Mouse (Mus musculus) spleen, postnatal 14 days (tissue): ENCODE results near the gene Cpxm1.
A peak's percentile ranks its signal among the peaks of the same experiment; 100 is the strongest.
"Not testable (repeated sequence)": the region's sequence is repeated elsewhere in the genome, so short reads cannot be mapped to it uniquely, and the experiment has no call there.

ENCODE experiments used
- DNase-seq, 2 experiments: peaks; one replicate each; pipeline ENCODE4 v3.0.0; 2021 to 2022; ENCODE audit warnings: low spot score in 2 of 2

Gene Cpxm1

DNA sequence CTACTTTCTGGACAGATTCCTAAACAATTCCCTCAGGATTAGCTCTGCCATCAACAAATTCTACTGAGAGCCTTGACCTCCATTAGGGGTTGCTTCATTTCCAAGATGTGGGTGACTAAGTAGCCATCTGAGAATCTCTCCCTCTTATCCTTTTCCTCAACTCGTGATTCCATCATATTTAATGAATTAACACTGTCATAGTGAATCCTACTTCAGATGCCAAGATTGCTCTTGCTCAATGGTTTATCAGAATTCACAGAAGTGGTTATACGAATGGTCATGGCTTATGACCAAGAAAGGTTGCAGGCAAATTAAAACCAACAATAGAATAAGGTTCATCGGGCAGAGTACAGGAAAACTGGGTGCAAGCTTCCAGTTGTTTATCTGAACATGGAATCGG is 4.5 kb upstream of the Cpxm1 start:
- DNase-seq: no peak

DNA sequence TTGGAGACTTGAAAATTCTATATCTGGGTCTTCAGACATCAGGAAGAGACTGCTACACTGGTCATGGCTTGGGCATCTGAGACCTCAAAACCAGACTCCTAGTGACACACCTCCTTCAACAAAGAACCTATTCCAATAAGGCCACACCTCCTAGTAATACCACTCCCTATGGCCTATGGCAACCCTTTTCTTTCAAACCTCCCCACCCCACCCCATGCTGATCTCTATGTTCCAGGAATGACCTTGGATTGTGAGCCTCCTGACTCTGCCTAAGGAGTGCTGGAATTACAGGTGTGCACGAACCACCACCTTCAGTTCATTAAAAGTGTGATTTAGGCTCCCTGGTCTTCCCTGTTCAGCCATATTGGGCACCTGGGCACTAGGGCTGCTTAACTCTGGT is 2.7 kb upstream of the Cpxm1 start:
- no peak for DNase-seq

DNA sequence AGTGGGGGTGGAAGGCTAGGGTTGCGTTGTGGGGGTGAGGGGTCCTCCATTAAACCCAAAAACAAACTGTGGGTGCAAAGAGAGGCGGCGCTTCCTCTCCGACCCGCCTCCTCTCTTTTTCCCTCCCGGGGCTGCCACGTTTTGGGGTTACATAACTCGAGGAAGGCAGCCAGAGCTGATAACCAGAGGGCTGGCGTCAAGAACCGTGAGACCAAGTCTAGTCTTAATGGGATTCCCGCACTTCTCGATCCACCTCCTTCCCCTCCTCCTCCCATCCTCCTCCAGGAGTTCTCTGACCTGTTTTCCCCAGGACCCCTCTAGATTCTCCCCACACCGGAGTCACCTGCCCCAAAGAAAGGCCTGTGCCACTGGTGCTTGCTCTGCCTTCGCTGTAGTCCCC is 717 bp upstream of the Cpxm1 start:
- no peak for DNase-seq

DNA sequence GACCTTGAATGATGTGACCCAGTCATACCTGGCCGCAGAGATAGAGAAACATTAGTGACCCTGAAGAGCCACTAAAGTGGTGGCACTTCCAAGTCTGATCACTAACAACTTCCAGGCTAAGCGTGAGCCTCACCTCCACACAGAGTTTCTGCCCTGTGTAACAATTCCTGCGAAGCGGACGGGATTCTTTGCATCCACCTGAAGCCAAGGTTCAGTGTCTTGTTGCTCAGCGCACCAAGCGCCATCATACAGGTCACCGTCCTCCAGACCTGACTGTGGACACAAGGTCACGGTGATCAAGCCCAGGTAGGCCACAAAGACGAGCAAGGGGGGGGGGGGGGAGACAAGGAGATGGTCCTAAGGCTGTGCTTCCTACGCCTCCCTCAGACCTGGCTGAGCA is 1.7 kb downstream of the Cpxm1 start:
- no peak for DNase-seq

DNA sequence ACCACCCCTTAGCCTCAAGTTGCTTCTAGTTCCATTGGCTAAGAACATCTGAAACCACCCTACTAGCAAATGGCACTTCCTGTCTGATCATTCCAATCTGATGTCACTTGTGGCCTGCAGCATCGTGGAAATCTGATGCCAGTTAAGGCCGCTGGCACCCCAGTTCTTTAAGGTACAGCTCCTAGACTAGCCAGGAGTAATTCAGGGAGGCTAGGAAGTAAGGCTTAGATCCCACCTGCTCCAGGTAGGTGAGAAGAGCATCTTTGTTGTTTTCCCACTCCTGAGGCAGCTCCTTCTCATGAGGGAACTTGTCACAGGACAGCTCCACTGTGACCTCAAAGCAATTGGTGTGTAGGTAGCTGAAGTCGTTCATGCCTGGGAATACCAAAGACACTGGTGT is 4.5 kb downstream of the Cpxm1 start:
- no peak for DNase-seq

DNA sequence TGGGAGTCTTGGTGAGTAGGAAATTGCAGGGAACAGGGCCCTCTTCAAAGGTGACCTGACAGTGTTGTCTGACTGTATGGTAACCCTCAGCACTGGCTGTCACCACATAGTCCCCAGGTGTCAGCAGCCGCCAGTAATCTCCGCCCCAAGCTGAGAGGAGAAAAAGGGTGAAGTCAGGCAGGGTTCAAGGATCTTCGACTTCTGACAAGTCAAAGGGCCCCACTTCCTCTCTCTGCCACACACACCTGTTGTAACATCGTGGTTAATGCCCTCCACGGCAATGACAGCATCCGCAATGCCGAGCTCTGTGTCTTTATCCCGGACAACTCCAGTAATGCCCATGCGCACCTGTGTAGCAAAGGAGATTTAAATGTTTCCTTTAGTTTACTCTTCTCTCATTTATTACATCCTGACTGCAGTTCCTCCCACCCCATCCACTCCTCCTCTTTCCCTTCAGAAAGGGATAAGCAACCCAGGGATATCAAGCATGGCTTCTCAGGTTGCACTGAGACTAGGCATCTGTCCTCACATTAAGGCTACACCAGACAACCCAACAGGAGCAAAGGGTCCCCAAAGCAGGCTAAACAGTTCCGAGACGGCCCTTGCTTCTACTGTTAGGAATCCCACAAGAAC is 6.3 kb downstream of the Cpxm1 start:
- DNase-seq: no peak

DNA sequence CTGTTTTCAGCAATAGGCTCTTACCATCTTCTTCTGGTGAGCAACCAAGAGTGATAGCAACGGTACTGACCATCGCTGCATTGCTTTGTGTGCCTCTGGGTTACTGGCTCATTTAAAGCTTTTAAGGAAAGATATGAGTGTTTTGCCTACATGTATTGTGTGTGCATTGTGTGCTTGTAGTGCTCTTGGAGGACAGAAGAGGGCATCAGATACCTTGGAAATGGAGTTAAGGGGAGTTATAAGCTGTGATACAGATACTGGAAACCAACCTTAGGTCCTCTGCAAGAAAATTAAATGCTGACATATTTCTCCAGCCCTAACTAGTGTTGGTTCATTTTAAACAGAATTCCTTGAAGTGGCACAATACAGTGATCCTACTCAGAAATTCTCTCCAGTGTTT is 8.6 kb downstream of the Cpxm1 start:
- DNase-seq: no peak

DNA sequence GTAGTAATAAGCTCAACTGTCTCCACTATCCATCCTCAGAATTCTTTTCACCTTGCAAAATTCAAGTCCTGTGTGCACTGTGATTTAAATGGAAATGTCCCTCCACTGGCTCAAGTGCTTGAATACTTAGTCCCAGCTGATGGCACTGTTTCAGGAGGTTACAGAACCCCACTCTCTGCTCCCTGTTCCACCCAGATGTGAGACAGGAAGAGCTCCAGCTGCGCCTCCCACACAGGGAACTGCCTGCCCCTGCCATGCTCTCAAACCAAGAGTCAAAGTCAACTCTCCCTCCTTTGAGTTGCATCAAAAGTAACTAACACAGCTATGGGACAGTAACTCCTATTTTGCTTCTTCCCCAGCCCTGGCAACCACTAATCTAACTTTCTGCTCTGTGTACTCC is 11.2 kb downstream of the Cpxm1 start:
- no peak for DNase-seq

DNA sequence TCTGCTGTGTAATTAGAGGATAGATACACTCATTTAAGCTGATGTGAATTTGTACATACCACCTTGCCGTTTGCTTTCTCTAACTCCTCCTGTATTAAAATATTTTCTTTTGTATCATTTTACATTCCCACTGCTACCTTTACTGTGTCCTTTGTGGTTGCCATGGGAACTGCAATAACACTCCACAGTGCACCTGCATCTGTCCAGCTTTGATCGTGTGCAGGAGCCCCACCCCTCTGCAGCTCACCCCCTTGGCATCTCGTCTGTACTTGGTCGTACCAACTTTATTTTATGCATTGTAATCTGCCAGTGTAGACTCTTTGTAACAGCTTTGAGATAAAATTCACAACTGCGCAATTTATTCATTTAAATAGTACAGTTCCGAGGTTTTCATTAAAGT is 13.5 kb downstream of the Cpxm1 start:
- no peak for DNase-seq

DNA sequence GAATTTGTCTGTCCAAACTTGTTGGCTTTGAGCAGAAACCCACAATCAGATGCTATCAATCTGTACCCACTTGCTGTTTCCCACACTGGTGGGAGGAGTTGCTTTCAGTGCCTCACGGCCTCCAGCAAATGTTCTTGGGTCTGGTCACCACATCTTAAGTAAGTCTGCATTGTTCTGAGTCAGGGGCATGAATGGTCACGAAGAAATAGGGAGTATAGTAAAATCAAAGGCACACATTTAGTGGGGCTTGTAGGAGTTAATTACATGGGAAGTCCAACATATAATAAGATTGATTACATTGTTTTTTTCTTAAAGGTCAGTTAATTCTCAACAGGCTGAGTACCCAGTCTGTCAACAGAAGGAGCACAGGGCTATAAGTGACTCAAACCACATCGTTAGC is 14.2 kb downstream of the Cpxm1 start:
- DNase-seq: no peak

DNA sequence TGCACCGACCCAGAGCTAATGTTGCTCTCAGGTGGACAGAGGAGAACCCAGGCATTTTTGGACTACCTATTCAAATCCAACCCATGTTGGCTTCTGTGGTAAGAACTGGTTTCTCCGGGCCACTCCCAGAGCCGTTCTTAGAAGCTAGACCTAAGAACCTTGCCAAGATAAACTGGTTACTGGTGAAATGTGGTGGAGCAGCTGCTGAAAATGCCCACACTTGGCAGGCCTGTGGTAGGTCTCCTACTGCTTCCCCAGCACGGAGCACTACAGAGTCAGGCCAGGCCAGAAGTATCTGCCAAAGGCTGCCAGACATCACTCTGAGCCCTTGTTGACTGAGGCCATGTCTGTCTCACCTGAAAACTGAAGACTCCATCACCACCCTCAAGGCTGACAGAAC is 22.4 kb downstream of the Cpxm1 start:
- no peak for DNase-seq

DNA sequence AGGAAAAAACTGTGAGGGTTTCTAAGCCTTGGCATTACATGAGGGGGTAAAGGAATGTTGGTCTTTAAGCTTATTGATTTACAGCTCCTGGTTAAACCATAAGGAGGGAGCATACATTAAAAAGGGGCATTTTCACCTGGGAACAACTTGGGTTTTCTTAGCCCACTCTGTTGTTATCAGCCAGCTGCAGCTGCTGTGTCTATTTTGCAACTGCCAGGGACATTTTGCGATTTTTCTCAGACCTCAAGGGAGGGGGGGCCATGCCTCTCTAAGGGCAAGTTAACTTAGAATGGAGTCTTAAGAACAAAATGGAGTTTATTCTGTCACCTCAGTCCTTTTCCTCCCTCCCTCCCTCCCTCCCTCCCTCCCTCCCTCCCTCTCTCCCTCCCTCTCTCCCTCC is 24.3 kb downstream of the Cpxm1 start:
- DNase-seq: not testable (repeated sequence)

DNA sequence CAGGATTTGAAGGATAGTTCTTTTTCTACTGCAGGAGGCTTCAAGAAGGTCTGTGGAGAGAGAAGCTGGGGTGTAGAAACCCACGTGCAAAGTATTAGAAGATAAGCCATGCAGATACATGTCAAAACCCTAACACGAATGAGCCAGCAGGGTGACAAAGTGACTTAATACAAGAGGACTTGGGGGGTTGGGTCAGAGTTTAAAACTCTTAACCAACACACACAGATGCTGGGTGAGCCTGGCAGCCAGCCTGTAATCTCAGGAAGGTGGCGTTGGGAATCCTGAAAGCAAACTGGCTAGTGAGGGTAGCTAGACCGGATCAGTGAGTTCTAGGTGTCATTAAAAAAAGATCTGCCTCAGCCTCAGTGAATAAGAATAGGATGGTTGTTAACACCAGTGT is 30.0 kb downstream of the Cpxm1 start:
- no peak for DNase-seq

DNA sequence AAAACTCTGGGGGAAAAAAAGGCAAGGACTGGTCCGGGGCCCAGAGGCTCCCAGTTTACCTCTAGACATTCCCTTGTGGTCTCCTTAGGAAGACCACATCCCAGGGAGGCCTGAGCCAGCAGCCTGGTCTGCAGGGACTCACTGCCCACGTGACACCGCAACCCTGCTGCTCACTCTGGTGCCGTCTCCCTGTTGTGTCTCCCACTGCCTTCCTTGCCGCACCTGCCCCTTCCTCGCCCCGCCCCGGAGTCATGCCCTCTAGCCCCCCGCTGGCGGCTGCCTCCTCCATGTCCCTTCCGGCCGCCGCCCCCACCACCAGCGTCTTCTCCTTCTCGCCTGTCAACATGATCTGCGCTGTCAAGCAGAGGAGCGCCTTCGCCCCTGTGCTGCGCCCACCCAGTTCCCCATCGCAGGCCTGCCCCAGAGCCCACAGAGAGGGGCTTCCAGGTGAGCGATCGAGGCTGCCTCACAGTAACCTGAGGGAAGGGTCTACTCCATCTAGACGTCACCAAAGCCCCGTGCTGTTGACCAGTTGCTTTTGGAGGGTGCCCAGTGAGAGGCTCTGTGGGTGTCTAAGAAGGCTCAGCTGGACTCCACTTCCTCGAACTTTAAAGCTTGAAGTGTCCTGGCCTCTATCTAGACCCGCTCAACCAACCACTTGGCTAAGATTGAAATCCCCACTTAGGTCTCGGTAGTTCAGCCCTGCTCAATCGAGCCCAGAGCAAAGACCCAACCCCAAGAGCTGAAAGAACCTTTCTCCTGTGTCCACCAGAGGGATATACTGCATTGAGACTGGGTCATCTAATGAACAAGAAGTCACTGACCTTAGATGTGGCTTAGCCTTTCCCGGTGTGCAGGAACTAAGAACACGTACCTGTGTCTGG is 31.9 kb downstream of the Cpxm1 start:
- DNase-seq: no peak

DNA sequence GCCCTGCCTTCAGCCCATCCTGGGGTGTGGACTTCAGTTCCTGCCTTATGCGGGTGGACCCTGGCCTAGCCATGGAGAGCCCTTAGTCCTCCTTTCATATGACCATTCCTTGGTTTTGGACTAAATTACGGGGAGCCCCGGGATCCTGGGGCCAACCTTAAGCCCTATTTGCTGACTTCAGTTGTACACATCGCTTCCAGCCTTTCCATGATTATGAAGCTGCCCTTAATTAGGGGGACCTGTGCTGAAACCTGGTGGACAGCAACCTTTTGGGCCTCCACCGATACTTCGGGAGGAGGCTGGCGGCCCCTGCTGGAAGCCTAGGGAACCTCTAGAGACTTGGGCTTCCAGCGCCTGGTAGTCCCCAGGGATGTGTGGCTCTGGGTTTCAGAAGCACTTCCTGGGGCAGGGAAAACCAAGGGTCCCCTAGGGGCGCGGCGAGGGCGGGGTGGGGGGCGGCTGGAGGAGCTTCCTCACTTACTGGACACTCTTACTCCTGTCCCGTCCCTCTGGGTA is 34.8 kb downstream of the Cpxm1 start:
- DNase-seq: peak in 1 of 2 experiments; percentile 9

DNA sequence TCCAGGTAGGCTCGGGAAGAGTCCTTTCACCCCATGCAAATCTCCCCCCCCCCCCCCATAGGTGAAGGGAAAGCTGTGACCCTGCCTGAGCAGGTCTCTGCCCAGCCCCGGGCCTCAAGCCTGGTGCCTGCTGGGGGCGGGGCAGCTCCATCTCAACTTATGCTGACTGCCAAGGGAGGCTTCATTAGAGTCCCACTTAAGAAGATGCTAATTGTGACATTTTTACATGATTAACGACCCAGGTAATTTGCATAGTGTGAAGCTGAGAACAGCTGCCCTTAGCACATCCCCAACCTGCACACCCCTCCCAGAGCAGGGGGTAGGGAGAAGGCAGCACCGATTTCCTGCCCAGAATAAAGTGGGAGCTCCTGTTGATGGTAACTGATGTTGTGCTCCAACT is 38.5 kb downstream of the Cpxm1 start:
- DNase-seq: no peak

DNA sequence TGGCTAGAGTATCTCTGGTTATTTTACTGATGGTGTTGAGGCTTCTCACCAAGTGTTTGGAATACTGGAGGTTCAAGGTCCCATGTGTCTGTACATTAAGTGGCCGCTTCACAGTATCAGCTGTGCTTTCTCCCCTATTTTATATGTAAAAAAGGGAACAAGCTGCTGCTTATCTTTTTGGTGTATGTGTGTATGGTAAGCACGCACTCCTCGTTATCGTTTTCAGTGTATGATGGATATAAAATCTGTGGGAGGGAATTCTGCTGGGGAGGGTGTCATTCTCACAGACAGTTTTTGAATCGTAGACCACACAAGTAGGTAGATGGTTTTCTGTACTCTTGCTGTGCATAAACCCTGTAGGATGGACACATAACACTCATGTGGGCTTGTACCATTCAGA is 39.8 kb downstream of the Cpxm1 start:
- no peak for DNase-seq

DNA sequence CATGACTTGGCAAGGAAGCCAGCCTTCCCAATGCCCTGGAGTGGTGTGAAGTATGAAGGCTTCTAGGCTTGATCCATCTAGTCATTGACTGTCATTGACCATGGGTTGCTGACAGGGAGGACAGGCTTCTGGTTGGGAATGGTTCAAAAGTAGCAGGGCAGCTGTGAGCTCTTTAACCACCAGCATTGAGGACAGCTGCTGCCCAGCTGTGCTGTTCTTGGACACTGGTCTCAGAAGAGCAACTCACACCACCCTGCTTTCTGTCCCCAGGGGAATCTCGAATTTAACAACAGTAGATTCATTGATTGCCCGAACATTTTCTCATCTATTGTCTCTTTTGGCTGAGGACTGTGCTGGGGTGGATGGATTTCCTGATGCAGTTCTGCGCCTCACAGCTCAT is 43.5 kb downstream of the Cpxm1 start:
- DNase-seq: no peak

DNA sequence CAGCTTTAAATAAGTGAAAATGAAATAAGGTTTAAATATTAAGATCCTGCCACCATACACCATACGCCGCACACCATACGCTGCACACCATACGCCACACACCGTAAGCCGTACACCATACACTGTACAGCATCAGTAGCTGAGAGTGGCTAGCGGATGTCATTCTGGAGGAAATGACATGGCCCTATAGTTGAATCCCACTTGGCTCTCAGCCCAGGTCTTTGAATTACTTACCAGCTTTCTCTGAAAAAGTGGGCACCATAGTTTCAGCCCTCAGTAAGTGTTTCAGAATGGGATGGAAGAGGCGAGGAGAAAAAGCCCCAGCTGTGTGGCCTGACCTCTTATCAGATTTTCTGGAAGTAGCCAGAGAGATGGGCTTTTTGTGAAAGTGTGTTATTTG is 44.0 kb downstream of the Cpxm1 start:
- DNase-seq: no peak

DNA sequence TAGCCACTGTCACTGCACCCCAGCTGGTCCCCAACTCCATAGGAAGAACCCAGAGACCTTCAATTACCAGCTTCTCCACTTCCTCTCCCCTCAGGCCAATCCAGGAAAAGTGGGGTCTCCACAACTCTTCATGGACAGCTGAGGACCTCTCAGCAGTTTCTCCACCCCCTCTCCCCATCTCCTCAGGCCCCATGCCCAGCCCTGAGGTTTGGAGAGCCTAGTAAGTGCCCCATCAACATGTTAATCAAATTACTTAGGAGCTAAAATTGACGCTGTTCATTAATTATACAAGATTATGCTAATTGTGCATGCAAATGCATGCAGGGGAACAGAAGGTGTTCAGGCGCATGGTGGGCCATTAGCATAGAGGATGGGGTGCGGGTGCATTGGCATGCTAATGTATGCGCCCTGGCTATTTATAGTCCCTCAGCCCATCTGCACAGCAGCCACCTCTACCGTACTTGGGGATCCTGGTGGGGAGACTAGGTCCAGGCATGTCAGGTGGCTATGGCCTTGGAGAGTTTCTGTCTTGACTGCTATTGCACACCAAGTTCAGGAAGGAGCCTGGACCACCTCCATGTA is 45.5 kb downstream of the Cpxm1 start:
- DNase-seq: no peak

DNA sequence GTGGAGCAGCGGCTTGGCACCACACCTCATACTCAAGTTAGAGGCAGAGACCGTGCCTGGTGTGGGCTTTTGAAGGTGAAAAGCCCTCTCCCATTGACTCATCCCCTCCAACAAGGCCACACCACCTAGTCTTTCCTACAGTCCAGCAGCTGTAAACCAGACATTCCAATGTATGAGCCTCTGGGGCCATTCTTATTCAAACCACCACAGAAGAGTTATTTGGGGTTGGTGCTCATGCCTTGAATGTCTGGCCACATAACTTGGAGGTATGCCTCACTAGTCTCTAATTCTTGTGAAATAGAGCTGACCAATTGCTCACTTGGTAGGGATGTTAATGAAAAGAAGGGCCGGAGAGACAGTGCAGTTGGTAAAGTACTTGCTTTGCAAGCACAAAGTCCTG is 47.0 kb downstream of the Cpxm1 start:
- DNase-seq: no peak

DNA sequence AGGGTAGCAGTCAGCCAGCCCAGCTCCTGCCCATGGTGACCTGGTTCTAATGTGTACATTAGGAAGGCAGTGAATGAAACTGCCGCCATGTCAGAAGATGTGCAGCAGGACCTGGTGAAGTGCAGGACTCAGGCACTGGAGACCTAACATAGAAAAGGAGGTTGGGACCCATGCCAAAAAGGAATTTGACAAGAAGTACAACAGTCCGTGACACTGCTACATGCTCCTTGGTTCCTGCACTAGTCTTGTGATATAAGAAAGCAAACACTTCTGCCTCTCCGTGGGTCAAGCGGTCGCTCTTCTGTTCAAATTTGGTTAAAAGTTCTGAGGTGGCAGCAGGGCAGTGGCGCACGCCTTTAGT is 56.2 kb downstream of the Cpxm1 start:
- DNase-seq: no peak
